Mouse (Mus musculus): ENCODE measurements around the gene 4930590J08Rik. TPM values are rescaled to one million over a fixed set of nuclear protein-coding genes. Genes with fewer than 3 reads are reported as not detected.
"Not testable (repeated sequence)": the region's sequence is repeated elsewhere in the genome, so short reads cannot be mapped to it uniquely, and the experiment has no call there.

Gene 4930590J08Rik
- total RNA-seq (2014; fragmentation: Nextera tagmentation), result 2.3 and 5.5 TPM in 2 replicates
- 1.5 and 2.0 TPM in 2 replicates for total RNA-seq (2017)
- 0.12 and 0.18 TPM in 2 replicates for polyA plus RNA-seq (2012)

GRCm38 (mm10) chr6:91902509-91902908 lies at the start of gene 4930590J08Rik:
Gene 4930590J08Rik (plus strand): TSS chr6:91902809.
- H3K36me3 ChIP-seq (replicated peaks), result peaks cover 63% of the 10 kb centered on the region
- DNase-seq (ENCODE audit: low spot score); H3K9me3 ChIP-seq (replicated peaks); H3K4me3 ChIP-seq (ENCODE audit: low read depth, low read length); H3K27me3 ChIP-seq (ENCODE audit: insufficient read depth, low read length); H3K4me1 ChIP-seq (ENCODE audit: insufficient read depth, low read depth, low read length); ATAC-seq (ENCODE audit: extremely low read depth, insufficient number of reproducible peaks, low FRiP score, poor library complexity, severe bottlenecking): not testable (repeated sequence)

GRCm38 (mm10) chr6:91858339-91858738 lies 44.3 kb upstream of the 4930590J08Rik start:
- no peak for TF ChIP-seq POLR2AphosphoS5 (IDR thresholded peaks at IDR 0.05; ENCODE audit: insufficient replicate concordance, low read depth, low read length)
- no peak for TF ChIP-seq GATA1 (IDR thresholded peaks at IDR 0.05; ENCODE audit: borderline replicate concordance, low read length)
- no peak for TF ChIP-seq GATA2 (IDR thresholded peaks at IDR 0.05; ENCODE audit: borderline replicate concordance, low read depth, low read length)
- TF ChIP-seq CTCF (IDR thresholded peaks at IDR 0.05; ENCODE audit: low read depth, low read length), result no peak
- TF ChIP-seq TAL1 (conservative IDR thresholded peaks at IDR 0.05; ENCODE audit: low read depth, low read length), result no peak
- Histone ChIP-seq H3K4me3 (ENCODE audit: low read depth, low read length) (no peak overlapping the region), H3K9me3 (replicated peaks) (no peaks in the 10 kb centered on the region), H3K4me1 (ENCODE audit: insufficient read depth, low read depth, low read length) (no peaks in the 10 kb centered on the region), H3K36me3 (replicated peaks) (no peaks in the 10 kb centered on the region), H3K27me3 (ENCODE audit: insufficient read depth, low read length) (peaks cover 21% of the 10 kb centered on the region)
- ATAC-seq (ENCODE audit: extremely low read depth, insufficient number of reproducible peaks, low FRiP score, poor library complexity, severe bottlenecking), result no peak
- DNase-seq (ENCODE audit: low spot score), result no peak

- Histone ChIP-seq H3K27me3 (ENCODE audit: insufficient read depth, low read length) (peaks cover 27% of the 10 kb centered on the region), H3K4me1 (ENCODE audit: insufficient read depth, low read depth, low read length) (no peaks in the 10 kb centered on the region), H3K9me3 (replicated peaks) (no peaks in the 10 kb centered on the region), H3K36me3 (replicated peaks) (no peaks in the 10 kb centered on the region), H3K4me3 (ENCODE audit: low read depth, low read length) (no peak overlapping the region)
- DNase-seq (ENCODE audit: low spot score), result no peak
- TF ChIP-seq GATA2 (IDR thresholded peaks at IDR 0.05; ENCODE audit: borderline replicate concordance, low read depth, low read length) (no peak), POLR2AphosphoS5 (IDR thresholded peaks at IDR 0.05; ENCODE audit: insufficient replicate concordance, low read depth, low read length) (no peak), GATA1 (IDR thresholded peaks at IDR 0.05; ENCODE audit: borderline replicate concordance, low read length) (no peak), CTCF (IDR thresholded peaks at IDR 0.05; ENCODE audit: low read depth, low read length) (no peak), TAL1 (conservative IDR thresholded peaks at IDR 0.05; ENCODE audit: low read depth, low read length) (no peak)
- no peak for ATAC-seq (ENCODE audit: extremely low read depth, insufficient number of reproducible peaks, low FRiP score, poor library complexity, severe bottlenecking)
Observed at GRCm38 (mm10) chr6:91862848-91863247, 39.8 kb upstream of the 4930590J08Rik start.

GRCm38 (mm10) chr6:91864595-91864994 lies 38.0 kb upstream of the 4930590J08Rik start:
- Histone ChIP-seq H3K4me3 (ENCODE audit: low read depth, low read length) (no peak overlapping the region), H3K9me3 (replicated peaks) (no peaks in the 10 kb centered on the region), H3K36me3 (replicated peaks) (no peaks in the 10 kb centered on the region), H3K27me3 (ENCODE audit: insufficient read depth, low read length) (peaks cover 21% of the 10 kb centered on the region), H3K4me1 (ENCODE audit: insufficient read depth, low read depth, low read length) (no peaks in the 10 kb centered on the region)
- ATAC-seq (ENCODE audit: extremely low read depth, insufficient number of reproducible peaks, low FRiP score, poor library complexity, severe bottlenecking) (no peak), DNase-seq (ENCODE audit: low spot score) (no peak)
- TF ChIP-seq GATA1 (IDR thresholded peaks at IDR 0.05; ENCODE audit: borderline replicate concordance, low read length) (no peak), GATA2 (IDR thresholded peaks at IDR 0.05; ENCODE audit: borderline replicate concordance, low read depth, low read length) (no peak), POLR2AphosphoS5 (IDR thresholded peaks at IDR 0.05; ENCODE audit: insufficient replicate concordance, low read depth, low read length) (no peak), CTCF (IDR thresholded peaks at IDR 0.05; ENCODE audit: low read depth, low read length) (no peak), TAL1 (conservative IDR thresholded peaks at IDR 0.05; ENCODE audit: low read depth, low read length) (no peak)

GRCm38 (mm10) chr6:91865601-91866000 lies 37.0 kb upstream of the 4930590J08Rik start:
- peaks cover 19% of the 10 kb centered on the region for H3K27me3 ChIP-seq (ENCODE audit: insufficient read depth, low read length)

GRCm38 (mm10) chr6:91868091-91868490 lies 34.5 kb upstream of the 4930590J08Rik start:
- Histone ChIP-seq H3K36me3 (replicated peaks) (no peaks in the 10 kb centered on the region), H3K9me3 (replicated peaks) (no peaks in the 10 kb centered on the region), H3K4me3 (ENCODE audit: low read depth, low read length) (no peak overlapping the region), H3K4me1 (ENCODE audit: insufficient read depth, low read depth, low read length) (peaks cover 16% of the 10 kb centered on the region), H3K27me3 (ENCODE audit: insufficient read depth, low read length) (peaks cover 18% of the 10 kb centered on the region)
- no peak for ATAC-seq (ENCODE audit: extremely low read depth, insufficient number of reproducible peaks, low FRiP score, poor library complexity, severe bottlenecking)
- no peak for DNase-seq (ENCODE audit: low spot score)
- TF ChIP-seq CTCF (IDR thresholded peaks at IDR 0.05; ENCODE audit: low read depth, low read length) (no peak), TAL1 (conservative IDR thresholded peaks at IDR 0.05; ENCODE audit: low read depth, low read length) (no peak), GATA1 (IDR thresholded peaks at IDR 0.05; ENCODE audit: borderline replicate concordance, low read length) (no peak), POLR2AphosphoS5 (IDR thresholded peaks at IDR 0.05; ENCODE audit: insufficient replicate concordance, low read depth, low read length) (no peak), GATA2 (IDR thresholded peaks at IDR 0.05; ENCODE audit: borderline replicate concordance, low read depth, low read length) (no peak)

More at GRCm38 (mm10) chr6:91865601-91866000, 37.0 kb upstream of the 4930590J08Rik start:
- Histone ChIP-seq H3K9me3 (replicated peaks) (no peaks in the 10 kb centered on the region), H3K36me3 (replicated peaks) (no peaks in the 10 kb centered on the region), H3K4me3 (ENCODE audit: low read depth, low read length) (no peak overlapping the region), H3K4me1 (ENCODE audit: insufficient read depth, low read depth, low read length) (no peaks in the 10 kb centered on the region)
- TF ChIP-seq TAL1 (conservative IDR thresholded peaks at IDR 0.05; ENCODE audit: low read depth, low read length), result no peak
- no peak for TF ChIP-seq POLR2AphosphoS5 (IDR thresholded peaks at IDR 0.05; ENCODE audit: insufficient replicate concordance, low read depth, low read length)
- TF ChIP-seq CTCF (IDR thresholded peaks at IDR 0.05; ENCODE audit: low read depth, low read length), result no peak
- no peak for TF ChIP-seq GATA2 (IDR thresholded peaks at IDR 0.05; ENCODE audit: borderline replicate concordance, low read depth, low read length)
- no peak for TF ChIP-seq GATA1 (IDR thresholded peaks at IDR 0.05; ENCODE audit: borderline replicate concordance, low read length)
- ATAC-seq (ENCODE audit: extremely low read depth, insufficient number of reproducible peaks, low FRiP score, poor library complexity, severe bottlenecking), result no peak
- no peak for DNase-seq (ENCODE audit: low spot score)
